Mouse (Mus musculus): ENCODE measurements around the gene 4632433K11Rik. TPM values are rescaled to one million over a fixed set of nuclear protein-coding genes. Genes with fewer than 3 reads are reported as not detected.
"Not testable (repeated sequence)": the region's sequence is repeated elsewhere in the genome, so short reads cannot be mapped to it uniquely, and the experiment has no call there.

4632433K11Rik gene
- polyA plus RNA-seq, 1 experiment = not detected

- no peaks in the 10 kb centered on the region for H3K27me3 ChIP-seq (ENCODE audit: control insufficient read depth, insufficient read depth, low read length)
- under 1% methylated on average over 60 of the region's 60 CpGs for WGBS
- H3K27ac ChIP-seq (ENCODE audit: insufficient read depth, low read length) = peak overlapping the region; percentile 85
- TF ChIP-seq POLR2A (IDR thresholded peaks at IDR 0.05; ENCODE audit: borderline replicate concordance, insufficient read depth, low read length) (peak; percentile 57; the same call in 1 of the 2 replicates), CTCF (IDR thresholded peaks at IDR 0.05; ENCODE audit: borderline replicate concordance, insufficient read depth, low read depth, low read length) (peak; percentile 52; the same call in 1 of the 2 replicates)
- H3K4me1 ChIP-seq (ENCODE audit: control insufficient read depth, insufficient read depth, low read length) = peaks cover 11% of the 10 kb centered on the region
- H3K4me3 ChIP-seq (replicated peaks; ENCODE audit: insufficient read depth, low read depth, low read length) = peak overlapping the region; percentile 91
- DNase-seq = peak; percentile 97 to 100
Measured at GRCm38 (mm10) chr7:5060944-5061773, 27.2 kb downstream of the 4632433K11Rik start.

- peaks cover 13% of the 10 kb centered on the region for H3K4me1 ChIP-seq (ENCODE audit: control insufficient read depth, insufficient read depth, low read length)
- TF ChIP-seq POLR2A (IDR thresholded peaks at IDR 0.05; ENCODE audit: borderline replicate concordance, insufficient read depth, low read length) = peak; percentile 57; the same call in 1 of the 2 replicates
- TF ChIP-seq CTCF (IDR thresholded peaks at IDR 0.05; ENCODE audit: borderline replicate concordance, insufficient read depth, low read depth, low read length) = no peak
- peak within 1 kb of the TSS; percentile 91 for H3K4me3 ChIP-seq (replicated peaks; ENCODE audit: insufficient read depth, low read depth, low read length)
Measured at GRCm38 (mm10) chr7:5061774-5062359, 27.9 kb downstream of the 4632433K11Rik start, which contains the start of gene U2af2. Gene U2af2, plus strand, starts transcription at chr7:5062143.

GRCm38 (mm10) chr7:5062360-5063001 is 28.6 kb downstream of the 4632433K11Rik start:
- TF ChIP-seq CTCF (IDR thresholded peaks at IDR 0.05; ENCODE audit: borderline replicate concordance, insufficient read depth, low read depth, low read length) (no peak), POLR2A (IDR thresholded peaks at IDR 0.05; ENCODE audit: borderline replicate concordance, insufficient read depth, low read length) (no peak)
- under 1% methylated on average over 51 of the region's 51 CpGs for WGBS
- Histone ChIP-seq H3K27ac (ENCODE audit: insufficient read depth, low read length) (peak overlapping the region; percentile 82), H3K27me3 (ENCODE audit: control insufficient read depth, insufficient read depth, low read length) (no peaks in the 10 kb centered on the region), H3K4me1 (ENCODE audit: control insufficient read depth, insufficient read depth, low read length) (peaks cover 17% of the 10 kb centered on the region), H3K4me3 (replicated peaks; ENCODE audit: insufficient read depth, low read depth, low read length) (peak overlapping the region; percentile 90)
- no peak for DNase-seq

More at GRCm38 (mm10) chr7:5061774-5062359, 27.9 kb downstream of the 4632433K11Rik start, which contains the start of gene U2af2:
- Histone ChIP-seq H3K27me3 (ENCODE audit: control insufficient read depth, insufficient read depth, low read length) (no peaks in the 10 kb centered on the region), H3K27ac (ENCODE audit: insufficient read depth, low read length) (peak within 1 kb of the TSS; percentile 85)
- DNase-seq = peak; percentile 94
- under 1% methylated on average over 65 of the region's 65 CpGs for WGBS

- no peak overlapping the region for H3K27ac ChIP-seq (ENCODE audit: insufficient read depth, low read length)
- WGBS = 94% methylated on average over 6 of the region's 6 CpGs
- TF ChIP-seq CTCF (IDR thresholded peaks at IDR 0.05; ENCODE audit: borderline replicate concordance, insufficient read depth, low read depth, low read length) (no peak), POLR2A (IDR thresholded peaks at IDR 0.05; ENCODE audit: borderline replicate concordance, insufficient read depth, low read length) (no peak)
- H3K4me1 ChIP-seq (ENCODE audit: control insufficient read depth, insufficient read depth, low read length) = peaks cover 9% of the 10 kb centered on the region; the same call in 1 of the 2 replicates
- no peak for DNase-seq
- H3K27me3 ChIP-seq (ENCODE audit: control insufficient read depth, insufficient read depth, low read length) = no peaks in the 10 kb centered on the region
- no peak overlapping the region for H3K4me3 ChIP-seq (replicated peaks; ENCODE audit: insufficient read depth, low read depth, low read length)
Measured at GRCm38 (mm10) chr7:5064886-5065285, 31.0 kb downstream of the 4632433K11Rik start.

- Histone ChIP-seq H3K4me3 (replicated peaks; ENCODE audit: insufficient read depth, low read depth, low read length) (no peak overlapping the region), H3K27me3 (ENCODE audit: control insufficient read depth, insufficient read depth, low read length) (no peaks in the 10 kb centered on the region), H3K27ac (ENCODE audit: insufficient read depth, low read length) (no peak overlapping the region), H3K4me1 (ENCODE audit: control insufficient read depth, insufficient read depth, low read length) (peaks cover 8% of the 10 kb centered on the region)
- DNase-seq = no peak
- WGBS = 78% methylated on average over 1 of the region's 1 CpGs
- no peak for TF ChIP-seq POLR2A (IDR thresholded peaks at IDR 0.05; ENCODE audit: borderline replicate concordance, insufficient read depth, low read length)
- TF ChIP-seq CTCF (IDR thresholded peaks at IDR 0.05; ENCODE audit: borderline replicate concordance, insufficient read depth, low read depth, low read length) = no peak
Measured at GRCm38 (mm10) chr7:5073586-5073985, 39.7 kb downstream of the 4632433K11Rik start.

- H3K27me3 ChIP-seq (ENCODE audit: control insufficient read depth, insufficient read depth, low read length) = no peaks in the 10 kb centered on the region
- H3K4me3 ChIP-seq (replicated peaks; ENCODE audit: insufficient read depth, low read depth, low read length) = no peak overlapping the region
- DNase-seq = no peak
- H3K27ac ChIP-seq (ENCODE audit: insufficient read depth, low read length) = no peak overlapping the region
- 85% methylated on average over 5 of the region's 5 CpGs for WGBS
- TF ChIP-seq POLR2A (IDR thresholded peaks at IDR 0.05; ENCODE audit: borderline replicate concordance, insufficient read depth, low read length) (no peak), CTCF (IDR thresholded peaks at IDR 0.05; ENCODE audit: borderline replicate concordance, insufficient read depth, low read depth, low read length) (no peak)
- peaks cover 8% of the 10 kb centered on the region for H3K4me1 ChIP-seq (ENCODE audit: control insufficient read depth, insufficient read depth, low read length)
Measured at GRCm38 (mm10) chr7:5074984-5075383, 41.1 kb downstream of the 4632433K11Rik start.

GRCm38 (mm10) chr7:5076931-5077330 is 43.0 kb downstream of the 4632433K11Rik start:
- no peak for DNase-seq
- no peak for TF ChIP-seq CTCF (IDR thresholded peaks at IDR 0.05; ENCODE audit: borderline replicate concordance, insufficient read depth, low read depth, low read length)
- TF ChIP-seq POLR2A (IDR thresholded peaks at IDR 0.05; ENCODE audit: borderline replicate concordance, insufficient read depth, low read length) = no peak
- 92% methylated on average over 2 of the region's 2 CpGs for WGBS

GRCm38 (mm10) chr7:5079365-5080009 is 45.6 kb downstream of the 4632433K11Rik start:
- not testable (repeated sequence) for H3K4me1 ChIP-seq (ENCODE audit: control insufficient read depth, insufficient read depth, low read length); DNase-seq; H3K27me3 ChIP-seq (ENCODE audit: control insufficient read depth, insufficient read depth, low read length)
- H3K4me3 ChIP-seq (replicated peaks; ENCODE audit: insufficient read depth, low read depth, low read length) = peak overlapping the region; percentile 82
- 39% methylated on average over 11 of the region's 13 CpGs for WGBS
- peak overlapping the region; percentile 36; the same call in 1 of the 2 replicates for H3K27ac ChIP-seq (ENCODE audit: insufficient read depth, low read length)

More at GRCm38 (mm10) chr7:5076931-5077330, 43.0 kb downstream of the 4632433K11Rik start:
- no peak overlapping the region for H3K27ac ChIP-seq (ENCODE audit: insufficient read depth, low read length)
- 0 out of 2 replicates have a peak, but pooled peaks cover 2% of the 10 kb centered on the region for H3K4me1 ChIP-seq (ENCODE audit: control insufficient read depth, insufficient read depth, low read length)
- H3K27me3 ChIP-seq (ENCODE audit: control insufficient read depth, insufficient read depth, low read length) = no peaks in the 10 kb centered on the region
- H3K4me3 ChIP-seq (replicated peaks; ENCODE audit: insufficient read depth, low read depth, low read length) = no peak overlapping the region
